Mouse (Mus musculus) c-Kit-positive CD71-positive TER-119-positive erythroid progenitor cells, embryonic 14.5 days (primary cell): ENCODE results near the gene 7420426K07Rik.

Experiments
- DNase-seq: peaks from one replicate; pipeline ENCODE4 v3.0.0-alpha.2; 2013; ENCODE audit warnings: low spot score

Gene 7420426K07Rik

GRCm38 (mm10) chr9:98902819-98903218 lies at the start of gene 7420426K07Rik:
Gene 7420426K07Rik (plus strand): TSS chr9:98903119.
- DNase-seq: no peak

GRCm38 (mm10) chr9:98856210-98856609 lies 46.7 kb upstream of the 7420426K07Rik start, which contains the start of gene Prr23a2:
Gene Prr23a2 (plus strand): TSS chr9:98856494.
- DNase-seq: no peak

- DNase-seq: no peak
These were observed 39.5 kb upstream of the 7420426K07Rik start for GRCm38 (mm10) chr9:98863463-98863862.

- no peak for DNase-seq
These were observed 38.3 kb upstream of the 7420426K07Rik start, which contains the start of gene Prr23a3 for GRCm38 (mm10) chr9:98864571-98864970. Gene Prr23a3 (plus strand): TSS chr9:98864767.

- no peak for DNase-seq
These were observed 1.4 kb upstream of the 7420426K07Rik start for GRCm38 (mm10) chr9:98901486-98901885.

- DNase-seq: no peak
These were observed 18.0 kb downstream of the 7420426K07Rik start for GRCm38 (mm10) chr9:98920629-98921523.

- no peak for DNase-seq
These were observed 20.2 kb downstream of the 7420426K07Rik start for GRCm38 (mm10) chr9:98923119-98923518.

- DNase-seq: no peak
These were observed 21.3 kb downstream of the 7420426K07Rik start for GRCm38 (mm10) chr9:98924183-98924582.

GRCm38 (mm10) chr9:98929496-98929895 lies 26.6 kb downstream of the 7420426K07Rik start:
- DNase-seq: peak; percentile 20

GRCm38 (mm10) chr9:98932931-98933330 lies 30.0 kb downstream of the 7420426K07Rik start:
- no peak for DNase-seq

GRCm38 (mm10) chr9:98935190-98935909 lies 32.4 kb downstream of the 7420426K07Rik start:
- no peak for DNase-seq

- DNase-seq: no peak
These were observed 36.4 kb downstream of the 7420426K07Rik start for GRCm38 (mm10) chr9:98939290-98939689.

GRCm38 (mm10) chr9:98952171-98953050 lies 49.5 kb downstream of the 7420426K07Rik start:
- DNase-seq: no peak

- DNase-seq: no peak
These were observed 50.4 kb downstream of the 7420426K07Rik start for GRCm38 (mm10) chr9:98953291-98953690.

GRCm38 (mm10) chr9:98953830-98954229 lies 50.9 kb downstream of the 7420426K07Rik start:
- DNase-seq: no peak
